Mouse (Mus musculus): ENCODE results near the gene Gm10217.

- TF ChIP-seq SMC3 (IDR thresholded peaks at IDR 0.05; ENCODE audit: low read depth, low read length) (no peak), CTCF (conservative IDR thresholded peaks at IDR 0.05 in 1 of 2, IDR thresholded peaks at IDR 0.05 in 1 of 2; ENCODE audit: low read depth in 2 of 2, low read length in 2 of 2) (no peak), MAZ (IDR thresholded peaks at IDR 0.05; ENCODE audit: low read depth, low read length) (no peak), POLR2AphosphoS2 (IDR thresholded peaks at IDR 0.05; ENCODE audit: low read depth, low read length) (no peak), SIN3A (IDR thresholded peaks at IDR 0.05; ENCODE audit: low read length) (no peak), TBP (conservative IDR thresholded peaks at IDR 0.05; ENCODE audit: low read depth, low read length) (no peak)
These were observed 35.1 kb downstream of the Gm10217 start for GRCm38 (mm10) chr8:9899199-9899598.
